21 mouse cellular contexts compared by ENCODE assay signal in genomic region chr2:116849980-116850636, GRCm38 (mm10). TPM values are rescaled to one million over a fixed set of nuclear protein-coding genes. Genes with fewer than 3 reads are reported as not detected.
DNase-seq lines count a peak whose midpoint lies in the region; ATAC-seq and TF ChIP-seq lines count a peak whose summit lies in the region.
"Had no signal": no experiment of that assay in that cellular context is flagged by ENCODE, and none has a peak within 500 bp of the region (broad histone marks: within the 10 kb centered on the region; RNA-seq: fewer than 3 reads in every experiment).

No protein-coding gene starts in this region.

- no peak overlapping the region for H3K9ac ChIP-seq in forebrain, embryonic 15.5 days (replicated peaks)
- H3K9ac ChIP-seq in forebrain, embryonic 12.5 days: no peak overlapping the region
- H3K9ac ChIP-seq in lung, postnatal 0 days (replicated peaks; ENCODE audit: low read depth): no peak overlapping the region
- H3K9ac ChIP-seq: limb, embryonic 13.5 days; liver, postnatal 0 days had no signal

- ATAC-seq in forebrain, embryonic 15.5 days (replicated peaks): peak; percentile 43; the same call in 1 of the 2 replicates
- no peak for ATAC-seq in forebrain, embryonic 12.5 days (ENCODE audit: low FRiP score)
- ATAC-seq in lung, postnatal 0 days: no peak
- ATAC-seq: liver, postnatal 0 days; midbrain, embryonic 16.5 days; Patski had no signal

- no peaks in the 10 kb centered on the region for H3K9me3 ChIP-seq in forebrain, embryonic 15.5 days
- no peaks in the 10 kb centered on the region for H3K9me3 ChIP-seq in forebrain, embryonic 12.5 days
- H3K9me3 ChIP-seq in lung, postnatal 0 days (ENCODE audit: low read length): no peaks in the 10 kb centered on the region
- no peaks in the 10 kb centered on the region for H3K9me3 ChIP-seq in limb, embryonic 10.5 days (replicated peaks)
- H3K9me3 ChIP-seq: limb, embryonic 13.5 days had no signal

- peaks cover 7% of the 10 kb centered on the region; the same call in 1 of the 2 replicates for H3K4me1 ChIP-seq in forebrain, embryonic 15.5 days
- H3K4me1 ChIP-seq in forebrain, embryonic 12.5 days: peaks cover 4% of the 10 kb centered on the region; the same call in 1 of the 2 replicates
- no peaks in the 10 kb centered on the region for H3K4me1 ChIP-seq in lung, postnatal 0 days (ENCODE audit: insufficient read depth, low read depth, low read length)
- no peaks in the 10 kb centered on the region for H3K4me1 ChIP-seq in limb, embryonic 10.5 days

- H3K27me3 ChIP-seq in forebrain, embryonic 15.5 days: no peaks in the 10 kb centered on the region
- 0 out of 2 replicates have a peak, but pooled peaks cover 2% of the 10 kb centered on the region for H3K27me3 ChIP-seq in forebrain, embryonic 12.5 days
- H3K27me3 ChIP-seq in lung, postnatal 0 days (replicated peaks; ENCODE audit: insufficient read depth, low read length): no peaks in the 10 kb centered on the region
- no peaks in the 10 kb centered on the region for H3K27me3 ChIP-seq in limb, embryonic 10.5 days (ENCODE audit: low read depth, poor library complexity, severe bottlenecking)
- H3K27me3 ChIP-seq: limb, embryonic 13.5 days; Patski had no signal

- no peak overlapping the region for H3K4me3 ChIP-seq in forebrain, embryonic 15.5 days
- H3K4me3 ChIP-seq in forebrain, embryonic 12.5 days (replicated peaks): no peak overlapping the region
- 0 out of 2 replicates have a peak overlapping the region, but pooled peaks have one; percentile 5 for H3K4me3 ChIP-seq in lung, postnatal 0 days (ENCODE audit: low read depth, low read length)
- no peak overlapping the region for H3K4me3 ChIP-seq in limb, embryonic 10.5 days
- H3K4me3 ChIP-seq: limb, embryonic 13.5 days had no signal

- intact Hi-C loops in left cerebral cortex, postnatal 36 days (cut with DNase I): no loop called here

- H3K27ac ChIP-seq in forebrain, embryonic 15.5 days (replicated peaks): no peak overlapping the region
- no peak overlapping the region for H3K27ac ChIP-seq in forebrain, embryonic 12.5 days
- no peak overlapping the region for H3K27ac ChIP-seq in lung, postnatal 0 days (ENCODE audit: low read length)
- H3K27ac ChIP-seq in limb, embryonic 10.5 days: no peak overlapping the region
- H3K27ac ChIP-seq: limb, embryonic 13.5 days had no signal

- no peak overlapping the region for H3K4me2 ChIP-seq in forebrain, embryonic 15.5 days (replicated peaks)
- no peak overlapping the region for H3K4me2 ChIP-seq in forebrain, embryonic 12.5 days
- H3K4me2 ChIP-seq in lung, postnatal 0 days (replicated peaks; ENCODE audit: low read depth, low read length): peak overlapping the region; percentile 35
- H3K4me2 ChIP-seq: limb, embryonic 13.5 days had no signal

- no peaks in the 10 kb centered on the region for H3K36me3 ChIP-seq in forebrain, embryonic 15.5 days
- no peaks in the 10 kb centered on the region for H3K36me3 ChIP-seq in forebrain, embryonic 12.5 days (replicated peaks)
- no peaks in the 10 kb centered on the region for H3K36me3 ChIP-seq in lung, postnatal 0 days (ENCODE audit: insufficient read depth, low read length)
- no peaks in the 10 kb centered on the region for H3K36me3 ChIP-seq in limb, embryonic 10.5 days
- H3K36me3 ChIP-seq: limb, embryonic 13.5 days had no signal

- TF ChIP-seq CTCF in lung, postnatal 0 days (IDR thresholded peaks at IDR 0.05): no peak

- no peak for DNase-seq in lung, postnatal 0 days (ENCODE audit: low spot score)
- DNase-seq in lung, postnatal 25 days (ENCODE audit: low spot score): no peak
- peak; percentile 3 for DNase-seq in WW6 (ENCODE audit: low read depth, low spot score)
- peak; percentile 37 to 38 for DNase-seq in layer of hippocampus, postnatal 10 days (ENCODE audit: low spot score in 2 of 2)
- no peak for DNase-seq in left cerebral cortex, postnatal 36 days (ENCODE audit: low spot score in 2 of 2)
- DNase-seq in limb, embryonic 10.5 days (ENCODE audit: low spot score): no peak
- DNase-seq: adrenal gland, postnatal 14 days; heart, adult 18-20 months; kidney, adult 18-20 months; kidney, postnatal 36 days; liver, postnatal 0 days; right cerebral cortex, postnatal 14 days; thymus, postnatal 25 days had no signal

- no peak for TF ChIP-seq EP300 in lung, postnatal 0 days (IDR thresholded peaks at IDR 0.05)

- 65% methylated on average over 20 of the region's 20 CpGs for WGBS in forebrain, embryonic 15.5 days
- WGBS in forebrain, embryonic 12.5 days: 86% methylated on average over 20 of the region's 20 CpGs
- 40% methylated on average over 20 of the region's 20 CpGs for WGBS in lung, postnatal 0 days
- 88% methylated on average over 20 of the region's 20 CpGs for WGBS in limb, embryonic 10.5 days

RNA-seq across cellular contexts. Expression of gene Tmco5, which starts 28.4 kb away (rescaled TPM):
- not detected in 2 replicates for polyA plus RNA-seq in forebrain, embryonic 15.5 days (2015; fragmentation: Nextera tagmentation; extraction: Ambion mirVana)
- polyA plus RNA-seq in forebrain, embryonic 12.5 days (2016; fragmentation: Nextera tagmentation; extraction: Ambion mirVana): not detected in 2 replicates
- not detected in 2 replicates for polyA plus RNA-seq in lung, postnatal 0 days (2015; fragmentation: Nextera tagmentation; extraction: Ambion mirVana)
- 1 to 10 TPM in 1 of 2 experiments, under 1 TPM in 1; 0.56 to 1.0 TPM for total RNA-seq in layer of hippocampus, postnatal 10 days (2021)
- 1 to 10 TPM; 3.5 to 5.7 TPM for total RNA-seq in left cerebral cortex, postnatal 36 days (2021)
- not detected in 2 replicates for polyA plus RNA-seq in limb, embryonic 10.5 days (2016; fragmentation: Nextera tagmentation; extraction: Ambion mirVana)
- total RNA-seq: adrenal gland, postnatal 14 days; heart, adult 18-20 months; heart, postnatal 25 days had no signal
- polyA plus RNA-seq: C2C12; limb, embryonic 13.5 days; liver, postnatal 0 days; midbrain, embryonic 16.5 days; neural tube, embryonic 14.5 days; Patski had no signal

Comparison
In these comparisons a context has a peak if more than half of its experiments do, and no peak if none do; other contexts are left out.
1. DNase-seq: peak in WW6 (single experiment) and layer of hippocampus, postnatal 10 days (2 of 2); none in lung, postnatal 0 days (single experiment), lung, postnatal 25 days (single experiment), left cerebral cortex, postnatal 36 days (0 of 2) and limb, embryonic 10.5 days (single experiment).